Mouse (Mus musculus): Measurements from ENCODE around the gene Cfap99.

The Cfap99 gene

DNA sequence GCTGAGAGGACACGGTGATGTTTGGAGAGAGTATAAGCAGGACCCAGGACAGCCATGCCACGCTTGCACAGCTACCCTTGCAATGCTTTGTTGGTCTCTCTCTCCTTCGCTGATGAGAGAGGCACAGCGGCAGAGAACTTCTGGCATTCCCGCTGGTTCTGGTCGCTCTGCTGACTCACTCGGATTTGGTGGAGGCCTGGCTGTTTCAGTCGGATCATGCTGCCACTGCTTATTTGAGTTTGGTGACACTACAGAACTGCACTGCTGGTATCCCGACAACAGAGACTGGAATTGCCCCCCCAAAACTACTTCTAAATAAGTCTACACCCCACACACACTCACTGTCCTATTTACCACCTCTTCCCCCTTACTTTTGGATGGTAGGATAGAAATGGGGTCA lies 9.2 kb upstream of the Cfap99 start:
- DNase-seq: no peak

DNA sequence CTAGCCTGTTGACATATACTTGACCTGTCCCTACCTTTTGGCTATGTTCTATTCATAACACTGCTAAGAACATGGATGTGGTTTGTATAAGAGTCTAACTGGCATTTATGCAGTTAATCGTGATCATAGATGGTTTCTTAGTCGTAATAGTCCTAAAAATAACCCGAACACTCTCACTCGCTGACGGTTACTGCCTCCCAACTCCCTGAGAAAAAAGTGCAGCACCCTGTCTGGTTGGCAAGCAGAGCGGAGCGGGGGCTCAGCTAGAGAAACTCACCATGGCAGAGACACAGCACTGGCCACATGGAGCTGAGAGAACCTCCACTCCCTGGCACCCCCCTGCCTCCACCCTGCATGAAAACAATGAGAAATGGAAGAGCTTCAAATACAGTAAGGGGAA lies 7.4 kb upstream of the Cfap99 start:
- DNase-seq: no peak

DNA sequence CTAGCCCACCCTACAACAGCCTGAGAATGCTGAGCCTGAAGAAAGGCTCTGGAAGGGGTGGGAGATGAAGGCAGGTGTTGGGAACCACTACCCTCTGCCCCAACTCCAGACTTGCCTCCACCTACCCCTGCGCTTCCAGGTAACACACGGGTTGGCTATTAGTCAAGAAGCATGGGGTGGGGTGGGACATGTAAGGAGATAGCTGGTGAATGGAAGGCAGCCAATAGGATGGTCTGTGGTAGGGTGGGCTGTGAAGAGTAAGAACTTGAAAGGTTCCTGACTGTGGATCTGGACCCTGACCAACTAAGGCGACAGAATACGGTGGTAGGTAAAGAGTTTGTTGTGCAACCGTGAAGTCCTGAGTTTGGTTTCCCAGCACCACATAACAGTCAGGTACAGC lies 5.0 kb upstream of the Cfap99 start:
- no peak for DNase-seq

- DNase-seq: no peak
Observed at GRCm38 (mm10) chr5:34284156-34284750, 4.1 kb upstream of the Cfap99 start.

- no peak for DNase-seq
Observed at GRCm38 (mm10) chr5:34285285-34285684, 3.1 kb upstream of the Cfap99 start.

DNA sequence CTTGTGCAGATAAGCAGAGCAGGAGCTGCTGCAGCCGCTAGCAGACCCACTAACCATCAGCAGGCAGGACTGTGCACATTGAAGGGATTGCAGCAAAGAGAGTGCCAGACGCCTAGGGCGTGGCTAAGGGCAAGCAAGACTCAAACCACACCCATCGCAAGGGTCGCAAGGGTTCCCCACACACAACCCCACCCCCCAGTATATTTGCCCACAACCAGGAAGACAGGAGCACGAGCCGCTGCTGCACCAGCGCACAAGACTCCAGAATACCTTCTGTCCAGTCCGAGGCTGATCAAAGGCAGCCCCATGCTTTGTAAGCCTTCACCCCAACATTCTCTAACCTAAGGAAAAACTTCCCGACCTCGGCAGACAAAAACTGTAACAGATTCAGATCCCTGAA lies 1.9 kb upstream of the Cfap99 start:
- no peak for DNase-seq

GRCm38 (mm10) chr5:34287001-34287837 lies 1.2 kb upstream of the Cfap99 start:
- DNase-seq: no peak

DNA sequence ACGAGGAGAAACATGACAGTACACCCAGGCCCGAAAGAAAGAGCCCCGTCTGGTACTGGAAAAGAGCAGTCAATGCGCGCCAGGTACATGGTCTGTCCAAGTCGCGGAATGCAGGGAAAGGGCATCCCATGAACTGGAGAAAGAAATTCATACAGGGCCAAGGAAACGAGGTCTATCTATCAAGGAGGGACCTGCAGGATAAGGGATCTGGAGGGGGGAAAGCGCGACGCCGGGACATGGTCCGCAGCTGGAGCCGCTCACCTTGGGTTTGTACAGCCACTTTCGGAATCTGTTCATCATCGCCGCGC lies 608 bp upstream of the Cfap99 start:
- DNase-seq: no peak

- no peak for DNase-seq
Observed at GRCm38 (mm10) chr5:34289286-34289685, 886 bp downstream of the Cfap99 start.

GRCm38 (mm10) chr5:34293363-34293762 lies 5.0 kb downstream of the Cfap99 start:
- DNase-seq: no peak

DNA sequence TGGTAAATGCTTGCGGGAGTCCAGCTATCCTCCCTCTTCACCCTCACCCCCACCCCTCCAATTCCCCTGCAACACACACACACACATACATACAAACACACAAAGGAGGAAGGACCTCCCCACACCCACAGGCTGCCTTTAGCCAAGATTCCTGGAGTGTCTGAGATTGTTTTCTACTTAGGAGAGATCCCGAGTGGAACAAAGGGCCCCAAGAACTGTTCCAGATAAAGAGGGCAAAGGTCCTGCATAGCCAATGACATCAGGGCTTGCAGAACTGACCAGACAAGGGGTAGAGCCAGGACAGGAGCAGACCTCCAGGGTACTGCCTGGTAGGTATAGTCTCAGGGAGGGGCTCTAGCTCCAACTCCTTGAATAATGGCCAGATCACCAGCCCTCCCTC lies 6.3 kb downstream of the Cfap99 start:
- DNase-seq: peak; percentile 7

DNA sequence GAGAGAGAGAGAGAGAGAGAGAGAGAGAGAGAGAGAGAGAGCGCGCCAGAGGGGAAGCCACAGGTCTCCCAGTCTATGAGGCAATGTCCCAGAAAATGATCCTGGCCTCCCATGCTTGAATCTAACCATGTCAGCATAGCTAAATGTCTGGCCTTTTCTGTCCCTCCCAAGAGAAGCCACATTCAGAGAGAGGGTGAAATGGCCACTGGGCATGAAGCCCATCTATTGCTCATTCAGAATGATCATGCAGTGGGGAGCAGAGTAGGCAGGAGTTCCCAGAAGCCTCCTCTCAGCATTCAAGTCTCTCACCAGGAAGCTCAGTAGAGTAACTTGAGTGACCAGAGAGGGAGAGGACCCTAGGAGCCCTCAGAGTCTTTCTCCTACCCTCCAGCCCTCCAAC lies 6.7 kb downstream of the Cfap99 start:
- peak; percentile 11 for DNase-seq

- no peak for DNase-seq
Observed at GRCm38 (mm10) chr5:34298061-34298460, 9.7 kb downstream of the Cfap99 start.

GRCm38 (mm10) chr5:34298937-34299535 lies 10.6 kb downstream of the Cfap99 start:
- no peak for DNase-seq

DNA sequence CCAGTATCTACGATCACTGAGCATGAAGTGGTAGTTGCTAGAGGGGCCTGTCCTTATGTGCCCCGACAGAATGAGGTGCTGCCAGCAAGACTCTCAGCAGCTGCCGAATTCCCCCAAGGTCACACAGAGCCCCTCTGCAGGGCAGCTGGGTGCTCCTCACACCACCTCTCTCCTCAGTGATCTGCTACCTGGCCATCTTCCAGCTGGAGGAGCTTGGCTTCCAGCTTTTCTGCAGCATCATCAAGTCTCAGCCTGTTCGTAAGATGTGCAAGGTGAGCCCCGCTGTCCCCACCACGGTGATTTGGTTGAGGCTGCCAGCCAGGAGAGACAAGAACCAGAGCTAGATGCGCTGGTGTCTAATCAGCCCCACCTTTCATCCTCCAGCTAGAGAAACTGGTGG lies 14.0 kb downstream of the Cfap99 start:
- no peak for DNase-seq

GRCm38 (mm10) chr5:34309016-34309415 lies 20.6 kb downstream of the Cfap99 start:
- no peak for DNase-seq

GRCm38 (mm10) chr5:34319491-34320034 lies 31.2 kb downstream of the Cfap99 start:
- DNase-seq: no peak

DNA sequence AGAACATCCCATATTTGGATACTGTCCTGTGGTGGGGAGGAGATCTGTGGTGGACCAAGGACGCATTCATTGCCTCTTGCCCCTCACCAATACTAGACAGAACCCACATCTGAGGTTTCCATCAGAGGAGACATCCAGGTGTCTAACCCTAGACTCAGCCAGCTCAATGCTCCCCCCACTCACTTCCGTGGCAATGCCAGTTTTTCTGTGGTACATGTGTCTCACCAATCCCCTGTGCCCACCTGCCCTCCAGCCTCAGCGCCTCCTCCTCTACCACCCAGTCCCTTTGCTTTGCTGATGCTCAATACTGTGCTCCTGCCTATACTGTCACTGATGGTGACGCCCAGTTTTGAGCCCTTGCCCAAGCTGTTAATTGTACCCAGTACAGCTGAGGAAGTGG lies 32.8 kb downstream of the Cfap99 start:
- DNase-seq: no peak

- DNase-seq: no peak
Observed at GRCm38 (mm10) chr5:34325286-34325685, 36.9 kb downstream of the Cfap99 start.

DNA sequence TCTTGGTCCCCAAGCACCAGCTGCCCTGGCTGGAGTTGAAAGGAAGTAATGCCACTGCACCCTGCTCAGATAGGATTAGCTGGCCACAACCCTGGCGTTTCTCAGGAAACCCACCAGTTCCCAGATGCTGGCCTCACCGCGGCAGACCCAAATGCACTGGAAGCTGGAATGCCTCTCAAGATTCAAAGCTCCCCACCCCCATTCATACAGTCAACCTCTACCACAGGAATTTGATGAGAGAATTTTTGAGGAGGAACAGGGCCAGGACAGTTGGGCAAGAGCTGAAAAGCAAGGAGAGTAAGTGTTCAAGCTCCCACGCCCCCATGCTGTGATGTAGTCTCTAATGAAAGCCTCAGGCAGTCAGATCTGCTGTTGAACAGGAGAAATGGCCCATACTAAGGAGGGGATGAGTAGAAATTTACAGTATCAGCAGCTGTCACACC lies 37.9 kb downstream of the Cfap99 start:
- DNase-seq: peak; percentile 48

GRCm38 (mm10) chr5:34326875-34327576 lies 38.6 kb downstream of the Cfap99 start:
- DNase-seq: peak; percentile 45

- DNase-seq: no peak
Observed at GRCm38 (mm10) chr5:34330136-34330535, 41.7 kb downstream of the Cfap99 start.

GRCm38 (mm10) chr5:34334081-34334480 lies 45.7 kb downstream of the Cfap99 start:
- DNase-seq: no peak
